Mouse (Mus musculus) neural tube, embryonic 10.5 days (tissue): ENCODE results near the gene Zfp553.

Source experiments
- DNase-seq: peaks from one replicate; pipeline ENCODE4 v3.0.0-alpha.2; 2017; ENCODE audit warnings: low spot score; ENCODE audit errors: extremely low spot score

Gene Zfp553

DNA sequence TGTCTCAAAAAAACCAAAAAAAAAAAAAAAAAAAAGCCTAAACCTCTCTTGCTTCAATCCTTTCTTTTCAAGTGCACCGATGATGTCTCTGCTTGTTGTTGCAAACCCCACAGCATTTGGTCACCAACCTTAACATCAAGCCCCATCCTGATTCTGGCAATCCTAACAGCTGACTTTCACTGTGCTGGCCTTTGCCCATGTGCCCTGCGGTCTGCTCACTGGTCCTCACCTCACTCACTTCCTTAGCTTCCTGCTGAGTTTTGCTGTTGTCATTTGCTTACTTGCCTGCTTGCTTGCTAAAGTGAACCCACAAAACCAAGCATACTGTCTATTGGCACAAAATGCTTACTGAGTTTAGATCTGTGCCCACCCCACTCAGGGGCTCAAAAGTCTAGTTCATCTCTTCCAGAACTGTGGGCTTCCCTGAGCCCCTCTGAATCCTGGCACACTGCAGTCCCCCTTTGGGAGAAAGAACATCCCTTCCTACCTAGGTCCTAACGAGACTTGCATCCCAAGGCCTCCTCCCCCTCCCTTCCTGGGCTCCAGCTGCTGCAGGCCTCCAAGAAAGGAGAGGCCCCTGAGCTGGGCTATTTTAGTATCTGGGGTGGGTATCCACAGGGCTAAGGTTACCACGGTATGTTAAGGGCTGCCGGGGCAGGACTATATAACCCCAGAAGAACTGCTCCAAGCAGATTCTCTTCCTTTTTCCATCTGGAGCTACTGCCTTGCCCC is 21.7 kb upstream of the Zfp553 start:
- DNase-seq = no peak

- DNase-seq = no peak
Observed at GRCm38 (mm10) chr7:127212432-127213250, 20.2 kb upstream of the Zfp553 start.

DNA sequence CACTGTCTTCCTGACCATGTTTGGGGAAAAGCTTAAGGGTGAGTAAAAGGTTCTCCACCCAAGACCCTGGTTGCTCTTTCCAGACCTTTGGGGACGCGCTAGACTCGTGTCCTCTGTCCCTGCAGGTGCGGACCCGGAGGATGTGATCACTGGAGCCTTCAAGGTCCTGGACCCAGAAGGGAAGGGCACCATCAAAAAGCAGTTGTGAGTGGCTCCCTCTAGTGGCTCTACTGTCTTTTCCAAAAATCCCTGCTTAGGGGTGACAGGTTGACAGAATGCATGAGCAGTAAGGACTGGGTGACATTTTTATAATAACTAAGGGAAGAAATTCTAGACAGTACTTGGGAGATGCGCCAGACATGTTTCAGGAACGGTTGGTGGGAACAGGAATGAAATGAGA is 19.4 kb upstream of the Zfp553 start:
- DNase-seq = no peak

- no peak for DNase-seq
Observed at GRCm38 (mm10) chr7:127213930-127214329, 18.9 kb upstream of the Zfp553 start.

- peak; percentile 27 for DNase-seq
Observed at GRCm38 (mm10) chr7:127214521-127214920, 18.3 kb upstream of the Zfp553 start.

DNA sequence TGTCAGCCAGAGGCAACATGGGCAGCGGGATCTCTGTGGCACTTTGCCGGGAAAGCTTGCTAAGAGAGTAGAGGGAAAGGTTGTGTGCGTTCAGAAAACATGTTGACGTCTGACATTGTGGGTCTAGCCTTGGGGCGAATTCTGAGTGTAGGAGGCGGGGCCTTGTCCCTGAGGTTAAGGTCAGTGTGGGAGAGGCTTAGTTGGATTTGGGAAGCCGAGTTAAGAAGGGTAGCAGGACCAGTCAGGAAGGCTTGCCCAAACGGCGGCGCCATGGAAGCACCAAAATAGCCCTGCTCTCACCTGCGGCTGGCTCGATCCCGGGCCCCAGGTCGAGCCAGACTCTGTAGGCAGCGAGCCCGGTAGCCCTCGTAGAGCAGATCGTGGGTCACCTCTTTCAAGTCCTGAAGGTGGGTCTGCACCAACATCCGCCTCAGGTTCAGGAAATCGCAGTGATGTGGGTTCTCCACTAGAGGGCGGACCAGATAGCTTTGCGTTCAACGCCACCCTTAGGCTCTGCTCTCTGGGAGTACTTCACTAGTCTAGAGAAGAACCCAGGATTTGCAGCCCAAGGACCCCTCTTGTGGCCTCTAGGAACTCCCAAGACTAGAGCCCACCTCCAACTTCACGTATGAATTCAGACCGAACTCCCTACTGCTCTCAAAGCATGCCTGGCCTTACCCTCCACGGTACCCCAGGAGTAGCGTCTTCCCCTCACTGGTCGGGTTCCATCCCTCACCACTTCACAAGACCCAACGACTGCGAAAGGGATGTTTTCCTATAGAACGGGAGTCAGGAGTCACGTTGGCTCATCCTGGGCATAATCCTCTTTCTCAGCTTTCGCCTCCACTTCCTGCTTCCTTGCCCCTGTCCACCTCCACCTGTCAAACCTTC is 17.6 kb upstream of the Zfp553 start:
- DNase-seq = peak; percentile 68

- DNase-seq = no peak
Observed at GRCm38 (mm10) chr7:127216307-127216706, 16.6 kb upstream of the Zfp553 start.

- no peak for DNase-seq
Observed at GRCm38 (mm10) chr7:127217475-127217874, 15.4 kb upstream of the Zfp553 start.

DNA sequence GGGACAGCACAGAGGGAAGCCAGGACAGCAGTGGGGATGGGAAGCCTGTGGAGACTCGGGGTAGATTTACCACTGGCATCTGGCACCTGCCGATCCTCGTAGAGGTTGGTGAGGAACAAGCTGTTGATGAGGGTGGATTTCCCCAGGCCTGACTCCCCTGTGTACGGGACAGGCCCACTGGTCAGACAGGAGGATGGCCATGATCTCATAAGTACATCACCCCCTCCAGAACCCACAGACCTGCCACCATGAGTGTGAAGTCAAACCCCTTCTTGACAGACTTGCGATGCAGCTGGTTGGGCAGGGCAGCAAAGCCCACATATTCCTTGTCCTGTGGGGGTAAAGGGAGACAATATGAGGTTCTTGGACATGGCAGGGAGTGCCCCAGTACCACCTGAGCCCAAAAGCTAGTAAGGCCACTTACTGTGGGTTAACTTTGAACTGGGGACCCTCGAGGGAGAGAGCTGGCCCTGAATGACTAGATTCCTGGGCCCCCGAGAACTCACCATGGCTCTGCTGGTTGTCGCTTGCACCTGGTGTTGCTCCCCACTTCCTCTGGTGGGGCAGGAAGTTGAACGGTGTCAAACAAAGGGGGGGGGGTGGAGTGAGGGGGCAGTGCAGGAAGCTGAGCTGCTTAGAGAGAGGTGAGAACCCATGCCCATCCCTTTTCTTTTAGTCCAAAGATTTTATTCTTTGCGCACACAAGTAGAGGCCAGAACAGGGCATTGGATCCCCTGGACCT is 14.8 kb upstream of the Zfp553 start:
- no peak for DNase-seq

GRCm38 (mm10) chr7:127218670-127219069 is 14.2 kb upstream of the Zfp553 start:
- DNase-seq = no peak

- no peak for DNase-seq
Observed at GRCm38 (mm10) chr7:127220440-127220839, 12.4 kb upstream of the Zfp553 start.

DNA sequence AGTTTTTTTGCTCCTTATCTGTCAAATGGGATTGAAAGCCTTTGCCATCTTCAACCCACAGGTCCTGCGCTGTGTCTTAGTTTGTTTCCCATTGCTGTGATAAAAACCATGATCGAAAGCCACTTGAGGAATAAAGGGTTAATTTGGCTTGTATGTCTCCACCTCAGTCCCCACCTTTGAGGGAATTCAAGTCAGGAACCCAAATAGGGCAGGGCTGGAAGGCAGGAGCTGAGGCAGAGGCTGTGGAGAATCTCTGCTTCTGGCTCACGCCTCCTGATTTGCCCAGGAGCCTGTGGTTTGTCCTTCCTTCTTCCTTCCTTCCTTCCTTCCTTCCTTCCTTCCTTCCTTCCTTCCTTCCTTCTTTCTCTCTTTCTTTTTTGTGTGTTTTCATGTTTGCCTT is 9.8 kb upstream of the Zfp553 start:
- DNase-seq = no peak

GRCm38 (mm10) chr7:127223515-127224478 is 9.1 kb upstream of the Zfp553 start:
- no peak for DNase-seq

DNA sequence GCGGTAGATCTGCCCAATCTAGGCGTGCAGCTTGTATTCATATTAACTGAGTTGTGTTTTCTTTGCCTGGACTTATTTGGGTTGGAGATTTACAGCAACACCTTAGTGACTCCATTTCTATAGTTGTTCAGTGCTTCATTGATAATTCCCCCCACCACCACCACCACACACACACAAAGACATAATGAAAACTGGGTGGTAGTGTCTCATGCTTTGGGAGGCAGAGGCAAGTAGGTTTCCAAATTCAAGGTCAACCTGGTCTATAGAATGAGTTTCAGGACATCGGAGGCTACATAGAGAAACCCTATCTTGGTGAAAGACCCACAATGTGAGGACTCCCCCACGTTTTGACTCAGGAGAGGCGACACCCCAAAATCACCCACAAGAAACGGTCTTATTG is 8.2 kb upstream of the Zfp553 start:
- DNase-seq = no peak

- DNase-seq = no peak
Observed at GRCm38 (mm10) chr7:127225147-127225995, 7.5 kb upstream of the Zfp553 start.

DNA sequence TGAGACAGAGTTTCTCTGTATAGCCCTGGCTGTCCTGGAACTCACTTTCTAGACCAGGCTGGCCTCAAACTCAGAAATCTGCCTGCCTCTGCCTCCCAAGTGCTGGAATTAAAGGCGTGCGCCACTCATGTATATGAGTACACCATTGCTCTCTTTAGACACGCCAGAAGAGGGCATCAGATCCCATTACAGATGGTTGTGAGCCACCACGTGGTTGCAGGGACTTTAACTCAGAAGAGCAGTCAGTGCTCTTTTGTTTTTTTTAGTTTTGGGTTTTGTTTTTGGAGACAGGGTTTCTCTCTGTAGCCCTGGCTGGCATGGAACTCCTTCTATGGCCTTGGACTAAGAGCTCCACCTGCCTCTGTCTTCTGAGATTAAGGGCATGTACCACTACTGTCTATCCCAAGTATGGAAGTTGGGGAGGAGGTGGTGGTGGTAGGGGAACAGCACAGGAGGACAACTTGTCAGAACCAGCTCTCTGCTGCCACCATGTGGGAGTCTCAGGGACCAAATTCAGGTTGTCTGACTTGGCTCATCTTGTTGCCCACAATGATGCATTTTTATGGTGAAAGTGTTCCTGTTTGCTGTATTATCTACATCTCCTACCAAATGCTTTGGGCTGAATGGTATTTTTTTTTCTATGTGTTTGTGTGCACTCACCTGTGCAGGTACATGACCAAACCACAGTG is 4.1 kb upstream of the Zfp553 start:
- peak; percentile 58 for DNase-seq

- no peak for DNase-seq
Observed at GRCm38 (mm10) chr7:127231376-127231775, 1.5 kb upstream of the Zfp553 start.
